Comparison of ENCODE assay signal across 22 mouse cellular contexts in the genomic region with DNA sequence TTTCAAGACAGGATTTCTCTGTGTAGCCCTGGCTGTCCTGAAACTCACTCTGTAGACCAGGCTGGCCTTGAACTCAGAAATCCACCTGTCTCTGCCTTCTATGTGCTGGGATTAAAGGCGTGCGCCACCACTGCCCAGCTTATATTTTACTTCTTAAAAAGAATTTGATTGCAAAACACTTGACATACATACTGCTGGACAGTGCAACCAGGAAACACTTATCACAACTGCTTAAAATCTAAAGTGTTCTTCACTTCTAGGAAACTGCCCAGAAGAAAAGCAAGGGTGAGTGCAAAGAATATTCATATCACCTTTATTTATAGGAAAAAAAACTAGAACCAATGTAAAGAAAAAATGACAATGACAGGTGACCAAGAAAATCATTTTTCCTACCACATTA. TPM values are rescaled to one million over a fixed set of nuclear protein-coding genes. Genes with fewer than 3 reads are reported as not detected.
DNase-seq lines count a peak whose midpoint lies in the region; ATAC-seq and TF ChIP-seq lines count a peak whose summit lies in the region.
"Had no signal": no experiment of that assay in that cellular context is flagged by ENCODE, and none has a peak within 500 bp of the region (broad histone marks: within the 10 kb centered on the region; RNA-seq: fewer than 3 reads in every experiment).

No protein-coding gene starts in this region.

- H3K9me3 ChIP-seq in lung, embryonic 16.5 days (ENCODE audit: control insufficient read depth, low read length) = no peaks in the 10 kb centered on the region
- H3K9me3 ChIP-seq in lung, postnatal 0 days (ENCODE audit: low read length) = no peaks in the 10 kb centered on the region
- H3K9me3 ChIP-seq: G1E had no signal

- H3K36me3 ChIP-seq in lung, embryonic 16.5 days (ENCODE audit: control insufficient read depth, insufficient read depth, low read length) = peaks cover 3% of the 10 kb centered on the region
- H3K36me3 ChIP-seq in lung, postnatal 0 days (ENCODE audit: insufficient read depth, low read length) = no peaks in the 10 kb centered on the region

- H3K4me3 ChIP-seq in lung, embryonic 16.5 days (ENCODE audit: low read length) = no peak overlapping the region
- H3K4me3 ChIP-seq in lung, adult 2 months (replicated peaks; ENCODE audit: extremely low read depth, low read depth, low read length) = no peak overlapping the region
- H3K4me3 ChIP-seq in lung, postnatal 0 days (ENCODE audit: low read depth, low read length) = no peak overlapping the region

- WGBS in lung, embryonic 16.5 days = 78% methylated on average over 2 of the region's 2 CpGs
- WGBS in lung, adult 2 months = 66% methylated on average over 2 of the region's 2 CpGs
- WGBS in lung, postnatal 0 days = 72% methylated on average over 2 of the region's 2 CpGs

- no peak for DNase-seq in lung, adult 2 months
- DNase-seq in lung, postnatal 0 days (ENCODE audit: low spot score) = peak; percentile 75
- no peak for DNase-seq in lung, adult 18-20 months
- peak; percentile 32 for DNase-seq in lung, postnatal 25 days (ENCODE audit: low spot score)
- DNase-seq in lung, postnatal 10 days = no peak
- DNase-seq in lung, postnatal 36 days = peak; percentile 41
- DNase-seq in lung, postnatal 4 days = no peak
- DNase-seq: adrenal gland, adult 2 months; adrenal gland, adult 8-10 months; adrenal gland, postnatal 10 days; adrenal gland, postnatal 14 days; adrenal gland, postnatal 25 days; adrenal gland, postnatal 36 days; B cell, adult 2 months; cerebellum, adult 11 months; cerebellum, adult 11-12 months had no signal

- 0 out of 2 replicates have a peak, but pooled peaks have one; percentile 41 for TF ChIP-seq EP300 in lung, postnatal 0 days (IDR thresholded peaks at IDR 0.05)

- no peak overlapping the region for H3K27ac ChIP-seq in lung, embryonic 16.5 days (ENCODE audit: low read length)
- H3K27ac ChIP-seq in lung, postnatal 0 days (ENCODE audit: low read length) = no peak overlapping the region

- no peak overlapping the region for H3K4me2 ChIP-seq in lung, embryonic 16.5 days (ENCODE audit: low read depth, low read length)
- no peak overlapping the region for H3K4me2 ChIP-seq in lung, postnatal 0 days (replicated peaks; ENCODE audit: low read depth, low read length)

- TF ChIP-seq POLR2A in lung, adult 2 months (IDR thresholded peaks at IDR 0.05; ENCODE audit: borderline replicate concordance, extremely low read depth, low read depth, low read length) = no peak

- 0 out of 2 replicates have a peak, but pooled peaks have one; percentile 38 for ATAC-seq in lung, embryonic 16.5 days (ENCODE audit: low read depth)
- peak; percentile 83 for ATAC-seq in lung, postnatal 0 days
- ATAC-seq: activated CD4-positive, CD25-positive, alpha-beta regulatory T cell, adult 4 months; CD4-positive, CD25-positive, alpha-beta regulatory T cell, adult 4 months; Patski had no signal

- no peak overlapping the region for H3K9ac ChIP-seq in lung, embryonic 16.5 days (ENCODE audit: low read length)
- H3K9ac ChIP-seq in lung, postnatal 0 days (replicated peaks; ENCODE audit: low read depth) = no peak overlapping the region

- no peak for TF ChIP-seq CTCF in lung, adult 2 months (IDR thresholded peaks at IDR 0.05; ENCODE audit: insufficient read depth, low read length)
- TF ChIP-seq CTCF in lung, postnatal 0 days (IDR thresholded peaks at IDR 0.05) = no peak

- peaks cover 9% of the 10 kb centered on the region for H3K4me1 ChIP-seq in lung, embryonic 16.5 days (replicated peaks; ENCODE audit: control insufficient read depth, insufficient read depth, low read length)
- peaks cover 19% of the 10 kb centered on the region for H3K4me1 ChIP-seq in lung, adult 2 months (ENCODE audit: control insufficient read depth, insufficient read depth, low read length)
- peaks cover 8% of the 10 kb centered on the region; the same call in 1 of the 2 replicates for H3K4me1 ChIP-seq in lung, postnatal 0 days (ENCODE audit: insufficient read depth, low read depth, low read length)

- no peaks in the 10 kb centered on the region for H3K27me3 ChIP-seq in lung, embryonic 16.5 days (ENCODE audit: control insufficient read depth, insufficient read depth, low read depth, low read length)
- no peaks in the 10 kb centered on the region for H3K27me3 ChIP-seq in lung, postnatal 0 days (replicated peaks; ENCODE audit: insufficient read depth, low read length)
- H3K27me3 ChIP-seq: CH12.LX, Patski had no signal

RNA-seq across cellular contexts. Expression of gene Abi1, which starts 42.0 kb away (rescaled TPM):
- 56.1 and 57.9 TPM in 2 replicates for polyA plus RNA-seq in lung, embryonic 16.5 days (2015; fragmentation: Nextera tagmentation; extraction: Ambion mirVana)
- polyA plus RNA-seq in lung, adult 2 months (2012; rRNA removed) = 118 and 137 TPM in 2 replicates
- 51.5 and 54.0 TPM in 2 replicates for polyA plus RNA-seq in lung, postnatal 0 days (2015; fragmentation: Nextera tagmentation; extraction: Ambion mirVana)

Comparison
In these comparisons a context has a peak if more than half of its experiments do, and no peak if none do; other contexts are left out.
1. DNase-seq: peak in lung, postnatal 0 days (single experiment), lung, postnatal 25 days (single experiment) and lung, postnatal 36 days (single experiment); none in lung, adult 2 months (single experiment), lung, adult 18-20 months (0 of 2), lung, postnatal 10 days (single experiment) and lung, postnatal 4 days (0 of 2).